Mouse (Mus musculus): ENCODE data around the gene Olfr1111. TPM values are rescaled to one million over a fixed set of nuclear protein-coding genes. Genes with fewer than 3 reads are reported as not detected.
"Not testable (repeated sequence)": the region's sequence is repeated elsewhere in the genome, so short reads cannot be mapped to it uniquely, and the experiment has no call there.

Olfr1111 gene
- not detected in 2 replicates for polyA plus RNA-seq (2015; fragmentation: Nextera tagmentation; extraction: Ambion mirVana)

DNA sequence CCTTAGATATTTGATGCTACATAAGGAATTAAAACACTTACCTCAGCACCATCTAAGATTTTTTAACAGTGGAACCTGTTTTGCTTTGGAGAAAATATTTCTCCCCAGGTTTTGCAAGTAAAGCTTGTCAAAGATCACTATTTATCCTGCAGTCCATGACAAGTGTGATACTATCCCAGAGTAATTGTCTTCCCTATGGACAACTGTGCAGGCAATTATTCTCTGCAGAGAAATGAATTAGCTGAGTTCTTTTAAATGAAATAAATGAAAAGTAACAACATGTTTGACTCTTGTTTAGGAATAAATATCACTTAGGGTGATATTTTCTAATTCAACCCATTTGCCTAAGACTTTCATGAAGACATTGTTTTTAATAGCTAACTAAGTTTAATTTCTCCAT, at the start of gene Olfr1111:
Olfr1111 (minus strand) TSS at position 101 of the 400 bp plus-strand sequence.
- no peak within 1 kb of the TSS for H3K4me2 ChIP-seq
- H3K9me3 ChIP-seq (replicated peaks), result no peaks in the 10 kb centered on the region
- no peak within 1 kb of the TSS for H3K27ac ChIP-seq
- no peaks in the 10 kb centered on the region for H3K27me3 ChIP-seq
- no peak within 1 kb of the TSS for H3K4me3 ChIP-seq (replicated peaks)
- ATAC-seq (replicated peaks; ENCODE audit: low FRiP score), result no peak
- H3K36me3 ChIP-seq, result no peaks in the 10 kb centered on the region
- no peaks in the 10 kb centered on the region for H3K4me1 ChIP-seq
- H3K9ac ChIP-seq, result no peak within 1 kb of the TSS

DNA sequence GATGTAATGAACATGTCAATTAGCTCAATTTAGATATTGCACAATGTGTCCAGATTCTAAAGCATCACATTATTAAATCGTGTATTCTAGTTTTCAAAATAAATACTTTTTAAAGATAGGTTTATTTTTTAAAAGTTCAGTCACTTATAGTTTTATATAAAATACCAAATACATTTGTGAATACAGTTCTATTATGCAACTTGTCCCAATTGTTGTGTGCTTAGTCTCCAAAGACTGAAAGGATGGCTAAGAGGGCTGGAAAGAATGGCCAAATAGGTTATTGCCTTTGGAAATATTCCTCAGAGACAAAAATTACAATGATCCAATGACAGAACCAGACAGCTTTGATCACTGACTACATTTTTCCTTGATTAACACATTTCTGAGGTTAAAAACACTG, 35.1 kb upstream of the Olfr1111 start, which contains the start of gene Olfr1112:
Olfr1112 (plus strand) TSS at position 301 of the 400 bp plus-strand sequence.
- Histone ChIP-seq H3K9ac (no peak within 1 kb of the TSS), H3K4me1 (no peaks in the 10 kb centered on the region), H3K27ac (no peak within 1 kb of the TSS), H3K9me3 (replicated peaks) (no peaks in the 10 kb centered on the region), H3K27me3 (no peaks in the 10 kb centered on the region), H3K36me3 (no peaks in the 10 kb centered on the region), H3K4me2 (no peak within 1 kb of the TSS), H3K4me3 (replicated peaks) (no peak within 1 kb of the TSS)
- 89% methylated on average over 1 of the region's 1 CpGs for WGBS
- no peak for ATAC-seq (replicated peaks; ENCODE audit: low FRiP score)

DNA sequence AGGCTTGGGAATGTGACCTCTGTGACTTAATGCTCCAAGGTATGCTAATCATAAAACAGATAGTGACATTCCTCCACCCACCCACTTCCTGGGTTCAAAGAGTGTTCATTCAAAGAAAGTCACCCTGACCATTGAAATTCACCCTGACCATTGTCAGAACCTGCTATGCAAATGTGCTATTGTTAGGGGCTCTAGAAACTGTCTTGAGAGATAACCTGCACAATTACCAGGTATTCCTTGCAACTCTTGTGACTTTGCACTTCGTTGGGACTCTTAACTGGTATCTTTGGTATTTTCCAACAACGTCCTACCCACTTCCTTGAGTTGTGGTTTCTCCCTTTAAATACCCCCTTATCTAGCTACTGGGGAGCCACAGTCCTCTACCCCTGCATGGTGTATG, 15.3 kb upstream of the Olfr1111 start:
- H3K4me1 ChIP-seq; H3K9ac ChIP-seq; H3K27ac ChIP-seq; ATAC-seq (replicated peaks; ENCODE audit: low FRiP score); H3K4me2 ChIP-seq; H3K27me3 ChIP-seq; H3K4me3 ChIP-seq (replicated peaks); H3K9me3 ChIP-seq (replicated peaks); H3K36me3 ChIP-seq: not testable (repeated sequence)
- WGBS, result 83% methylated on average over 2 of the region's 2 CpGs

DNA sequence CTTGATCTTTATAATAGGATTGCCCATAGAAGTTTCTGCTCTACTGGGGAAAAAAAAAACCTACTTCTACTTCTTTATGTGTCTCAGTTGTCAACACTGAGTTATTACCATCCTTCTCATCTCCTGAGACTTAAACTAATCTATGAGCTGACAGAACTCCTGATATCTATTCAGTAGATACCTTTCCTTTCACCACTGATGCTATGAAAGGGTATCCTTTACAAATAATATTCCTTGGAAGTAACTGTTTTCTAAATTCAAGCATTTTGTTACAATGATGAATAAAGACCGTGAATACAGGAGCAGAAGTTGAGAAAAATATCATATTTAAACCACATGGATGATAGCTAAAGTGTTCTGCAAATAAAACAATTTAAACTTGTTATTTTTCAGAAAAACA, 12.2 kb downstream of the Olfr1111 start, which contains the start of gene Olfr1110:
Olfr1110 (minus strand) TSS at position 101 of the 400 bp plus-strand sequence.
- Histone ChIP-seq H3K27me3 (no peaks in the 10 kb centered on the region), H3K36me3 (no peaks in the 10 kb centered on the region), H3K9ac (no peak within 1 kb of the TSS), H3K27ac (no peak within 1 kb of the TSS), H3K4me1 (no peaks in the 10 kb centered on the region), H3K4me3 (replicated peaks) (no peak within 1 kb of the TSS), H3K4me2 (no peak within 1 kb of the TSS), H3K9me3 (replicated peaks) (no peaks in the 10 kb centered on the region)
- 80% methylated on average over 1 of the region's 1 CpGs for WGBS
- ATAC-seq (replicated peaks; ENCODE audit: low FRiP score), result no peak

DNA sequence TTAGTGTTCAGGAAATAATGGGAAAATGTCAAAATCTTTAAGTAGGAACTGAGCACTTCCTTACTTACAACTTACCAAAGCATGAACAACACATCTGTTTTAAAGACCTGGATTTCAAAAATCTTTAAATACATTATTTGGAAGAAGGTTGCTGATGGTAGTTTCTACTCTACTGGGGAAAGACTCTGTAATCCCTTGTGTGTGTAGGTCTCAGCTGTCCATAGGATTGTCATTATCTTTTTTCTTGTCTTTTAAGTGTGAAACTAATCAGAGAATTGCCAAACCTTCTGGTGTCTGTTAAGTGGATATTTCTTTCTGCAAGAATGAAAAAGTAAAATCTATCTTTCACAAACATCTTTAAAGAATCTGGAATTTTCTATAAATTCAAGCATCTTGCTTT, 38.0 kb downstream of the Olfr1111 start, which contains the start of gene Olfr259:
Olfr259 (minus strand) TSS at position 101 of the 400 bp plus-strand sequence.
- no peaks in the 10 kb centered on the region for H3K27me3 ChIP-seq
- ATAC-seq (replicated peaks; ENCODE audit: low FRiP score), result no peak
- H3K9me3 ChIP-seq (replicated peaks), result no peaks in the 10 kb centered on the region
- no peak within 1 kb of the TSS for H3K4me2 ChIP-seq
- H3K4me3 ChIP-seq (replicated peaks), result no peak within 1 kb of the TSS
- H3K9ac ChIP-seq, result no peak within 1 kb of the TSS
- H3K36me3 ChIP-seq, result no peaks in the 10 kb centered on the region
- H3K4me1 ChIP-seq, result no peaks in the 10 kb centered on the region
- no peak within 1 kb of the TSS for H3K27ac ChIP-seq

Other genes with a start within 250 kb of the Olfr1111 start
- gene Olfr1098, start 228.1 kb downstream of the Olfr1111 start, polyA plus RNA-seq (2015; fragmentation: Nextera tagmentation; extraction: Ambion mirVana), result not detected in 2 replicates
- not detected in 2 replicates for gene Olfr1099, start 191.9 kb downstream of the Olfr1111 start, polyA plus RNA-seq (2015; fragmentation: Nextera tagmentation; extraction: Ambion mirVana)
- not detected in 2 replicates for gene Olfr1100, start 172.7 kb downstream of the Olfr1111 start, polyA plus RNA-seq (2015; fragmentation: Nextera tagmentation; extraction: Ambion mirVana)
- not detected in 2 replicates for gene Olfr1101, start 161.4 kb downstream of the Olfr1111 start, polyA plus RNA-seq (2015; fragmentation: Nextera tagmentation; extraction: Ambion mirVana)
- not detected in 2 replicates for gene Olfr1102, start 154.2 kb downstream of the Olfr1111 start, polyA plus RNA-seq (2015; fragmentation: Nextera tagmentation; extraction: Ambion mirVana)
- not detected in 2 replicates for gene Olfr1104, start 125.5 kb downstream of the Olfr1111 start, polyA plus RNA-seq (2015; fragmentation: Nextera tagmentation; extraction: Ambion mirVana)
- gene Olfr1105, start 116.1 kb downstream of the Olfr1111 start, polyA plus RNA-seq (2015; fragmentation: Nextera tagmentation; extraction: Ambion mirVana), result not detected in 2 replicates
- gene Olfr1106, start 100.4 kb downstream of the Olfr1111 start, polyA plus RNA-seq (2015; fragmentation: Nextera tagmentation; extraction: Ambion mirVana), result not detected in 2 replicates
- not detected in 2 replicates for gene Olfr1107, start 76.8 kb downstream of the Olfr1111 start, polyA plus RNA-seq (2015; fragmentation: Nextera tagmentation; extraction: Ambion mirVana)
- not detected in 2 replicates for gene Olfr1109, start 56.6 kb downstream of the Olfr1111 start, polyA plus RNA-seq (2015; fragmentation: Nextera tagmentation; extraction: Ambion mirVana)
- not detected in 2 replicates for gene Olfr259, start 38.1 kb downstream of the Olfr1111 start, polyA plus RNA-seq (2015; fragmentation: Nextera tagmentation; extraction: Ambion mirVana)
- gene Olfr1110, start 12.3 kb downstream of the Olfr1111 start, polyA plus RNA-seq (2015; fragmentation: Nextera tagmentation; extraction: Ambion mirVana), result not detected in 2 replicates
- not detected in 2 replicates for gene Olfr1112, start 35.2 kb upstream of the Olfr1111 start, polyA plus RNA-seq (2015; fragmentation: Nextera tagmentation; extraction: Ambion mirVana)
- not detected in 2 replicates for gene Olfr1113, start 56.3 kb upstream of the Olfr1111 start, polyA plus RNA-seq (2015; fragmentation: Nextera tagmentation; extraction: Ambion mirVana)
- not detected in 2 replicates for gene Olfr1115, start 95.4 kb upstream of the Olfr1111 start, polyA plus RNA-seq (2015; fragmentation: Nextera tagmentation; extraction: Ambion mirVana)
- gene Olfr1116, start 114.9 kb upstream of the Olfr1111 start, polyA plus RNA-seq (2015; fragmentation: Nextera tagmentation; extraction: Ambion mirVana), result not detected in 2 replicates
- gene Olfr1118, start 155.0 kb upstream of the Olfr1111 start, polyA plus RNA-seq (2015; fragmentation: Nextera tagmentation; extraction: Ambion mirVana), result not detected in 2 replicates
- gene Olfr1120, start 202.2 kb upstream of the Olfr1111 start, polyA plus RNA-seq (2015; fragmentation: Nextera tagmentation; extraction: Ambion mirVana), result not detected in 2 replicates
- gene Olfr1121, start 217.3 kb upstream of the Olfr1111 start, polyA plus RNA-seq (2015; fragmentation: Nextera tagmentation; extraction: Ambion mirVana), result not detected in 2 replicates
- gene Olfr1122, start 233.2 kb upstream of the Olfr1111 start, polyA plus RNA-seq (2015; fragmentation: Nextera tagmentation; extraction: Ambion mirVana), result not detected in 2 replicates

Data from kidney, embryonic 15.5 days (tissue).